Mouse (Mus musculus) heart, adult 9 months (tissue): ENCODE measurements around the gene Hectd1.

Experiments
- DNase-seq, 2 experiments: peaks; one replicate each; pipeline ENCODE4 v3.0.0; 2022; ENCODE audit warnings: low spot score in 2 of 2

The Hectd1 gene

DNA sequence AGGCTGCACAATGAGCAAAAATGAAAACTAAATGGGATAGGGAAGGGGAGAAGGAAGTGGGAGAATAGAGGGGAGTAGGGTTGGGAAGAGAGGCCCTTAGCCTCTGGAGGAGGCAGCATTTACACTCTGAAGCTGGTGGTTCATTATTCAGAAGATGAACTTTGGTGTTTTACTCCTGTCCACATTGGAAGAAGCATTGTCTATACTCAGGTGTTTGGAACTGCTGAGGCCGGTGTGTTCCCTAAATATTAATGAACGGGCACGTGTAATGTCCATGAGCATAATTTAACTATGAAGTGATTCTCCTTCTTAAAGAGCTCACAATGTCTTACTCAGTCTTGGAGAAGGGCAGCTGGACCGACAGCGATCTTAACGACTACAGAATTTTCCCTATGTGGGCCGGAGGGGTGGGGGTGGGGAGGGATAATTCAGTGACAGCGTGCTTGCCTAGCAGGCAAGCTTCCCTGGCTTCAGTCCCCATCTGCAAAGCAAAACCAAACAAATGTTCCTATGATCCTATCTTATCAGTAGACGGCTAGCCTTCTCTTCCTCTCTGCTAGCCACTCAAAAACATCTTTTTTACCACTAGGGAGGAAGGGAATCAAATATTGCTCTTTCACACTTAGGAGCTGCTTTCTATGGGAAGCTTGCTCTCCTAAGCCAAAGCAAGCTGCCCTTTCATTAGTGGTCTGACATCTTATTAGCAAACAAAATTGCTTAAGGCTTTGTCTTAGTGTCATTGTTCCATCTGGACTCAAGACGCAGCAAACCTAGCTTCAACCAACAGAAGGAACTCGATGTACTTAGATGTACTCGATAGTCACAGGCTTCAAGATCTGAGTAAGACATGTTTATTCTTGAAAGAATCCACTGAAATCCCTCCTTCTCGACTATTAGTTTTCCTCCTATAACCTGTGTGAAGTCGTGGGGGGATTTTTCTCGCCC, 14.5 kb upstream of the Hectd1 start:
- DNase-seq = no peak

- DNase-seq = no peak
Measured at GRCm38 (mm10) chr12:51842081-51842864, 12.9 kb upstream of the Hectd1 start.

DNA sequence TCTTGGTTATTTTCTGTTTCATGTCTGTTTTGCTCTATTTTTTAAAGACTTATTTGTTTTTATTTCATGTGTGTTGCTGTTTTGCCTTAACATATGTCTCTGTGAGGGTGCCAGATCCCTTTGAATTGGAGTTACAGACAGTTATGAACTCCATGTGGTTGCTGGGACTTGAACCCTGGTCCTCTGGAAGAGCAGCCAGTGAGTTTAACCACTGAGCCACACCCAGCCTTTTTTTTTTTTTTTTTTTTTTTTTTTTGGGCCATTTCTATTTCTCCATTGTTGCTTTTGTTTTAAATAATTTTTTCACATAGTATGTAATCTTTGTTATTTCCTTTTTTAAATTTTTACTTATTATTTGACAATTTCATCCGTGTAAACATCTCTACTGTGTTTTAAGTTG, 10.5 kb upstream of the Hectd1 start:
- no peak for DNase-seq

- no peak for DNase-seq
Measured at GRCm38 (mm10) chr12:51835219-51835618, 5.9 kb upstream of the Hectd1 start.

DNA sequence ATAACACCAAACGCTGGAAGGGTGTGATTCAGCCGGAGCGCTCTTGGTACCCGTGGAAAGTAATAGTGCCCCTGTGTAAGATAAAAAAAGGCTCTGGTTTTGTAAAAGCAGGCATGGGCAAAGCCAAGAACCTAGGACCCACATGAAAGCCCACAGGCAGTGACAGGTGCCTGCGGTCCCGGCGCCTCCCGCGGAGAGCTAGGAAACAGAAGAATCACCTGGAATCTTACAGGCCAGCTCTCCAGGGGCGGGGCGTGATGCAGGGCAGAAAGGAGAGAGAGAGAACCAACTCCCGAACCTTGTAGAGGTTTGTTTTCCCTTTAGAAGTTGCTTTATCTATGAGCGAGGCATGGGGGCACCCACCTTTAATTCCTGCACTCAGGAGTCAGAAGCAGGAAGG, 2.6 kb upstream of the Hectd1 start:
- no peak for DNase-seq

DNA sequence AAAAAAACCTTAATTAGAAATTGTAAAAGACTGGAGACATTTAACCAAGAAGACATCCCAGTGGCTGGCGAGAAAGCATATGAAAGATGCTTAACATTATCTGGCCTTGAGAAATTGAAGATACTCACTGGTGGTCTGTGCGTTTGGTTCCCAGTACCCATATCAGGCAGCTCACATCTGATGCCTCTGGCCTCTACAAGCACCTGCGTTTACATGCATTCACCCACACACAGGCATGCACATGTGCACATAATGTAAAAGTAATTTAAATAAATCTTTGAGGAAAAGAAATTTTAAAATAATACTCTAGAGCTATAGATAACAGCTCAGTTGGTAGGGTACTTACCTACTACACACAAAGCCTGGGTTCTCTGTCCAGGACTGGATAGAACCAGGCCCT, 2.0 kb upstream of the Hectd1 start:
- no peak for DNase-seq

DNA sequence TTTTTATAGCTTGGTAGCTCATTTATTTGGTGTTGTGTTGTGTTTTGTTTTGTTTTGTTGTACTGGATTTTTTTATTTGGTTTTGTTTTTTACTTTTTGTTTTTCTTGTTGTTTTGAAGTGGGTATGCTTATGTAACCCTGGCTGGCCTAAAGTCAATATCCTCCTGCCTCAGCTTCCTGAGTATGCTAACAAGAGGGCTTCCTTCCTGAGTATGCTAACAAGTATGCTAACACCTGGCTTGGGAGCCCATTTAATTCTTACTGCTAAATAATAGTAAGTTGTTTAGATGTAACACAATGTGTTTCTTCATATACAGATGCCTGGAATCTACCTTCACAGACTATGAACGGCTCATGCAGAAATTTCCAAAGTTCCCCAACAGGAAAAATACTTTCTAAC, 1.3 kb upstream of the Hectd1 start:
- no peak for DNase-seq

GRCm38 (mm10) chr12:51830077-51830402, 704 bp upstream of the Hectd1 start:
- DNase-seq = peak in 1 of 2 experiments; percentile 62

- DNase-seq = no peak
Measured at GRCm38 (mm10) chr12:51828716-51829289, 533 bp downstream of the Hectd1 start.

GRCm38 (mm10) chr12:51827958-51828650, 1.2 kb downstream of the Hectd1 start:
- no peak for DNase-seq

DNA sequence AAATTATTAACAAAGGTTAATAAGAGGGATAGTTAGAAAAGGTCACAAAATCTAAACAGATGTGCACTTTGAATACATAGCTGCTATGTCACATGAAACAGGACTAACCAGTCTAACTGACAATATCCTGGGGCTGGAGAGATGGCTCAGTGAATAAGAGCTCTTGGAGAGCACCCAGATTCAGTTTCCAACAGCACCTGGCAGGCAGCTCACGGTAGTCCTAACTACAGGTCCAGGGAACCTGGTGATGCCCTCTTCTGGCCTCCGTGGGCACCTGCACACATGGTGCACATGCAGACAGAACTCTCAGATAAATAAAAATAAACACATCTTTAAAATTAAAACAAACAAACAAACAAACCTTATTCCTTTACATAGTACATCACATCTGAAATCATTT, 4.0 kb downstream of the Hectd1 start:
- no peak for DNase-seq

- no peak for DNase-seq
Measured at GRCm38 (mm10) chr12:51823311-51823710, 6.0 kb downstream of the Hectd1 start.

GRCm38 (mm10) chr12:51822861-51823260, 6.5 kb downstream of the Hectd1 start:
- DNase-seq = no peak

DNA sequence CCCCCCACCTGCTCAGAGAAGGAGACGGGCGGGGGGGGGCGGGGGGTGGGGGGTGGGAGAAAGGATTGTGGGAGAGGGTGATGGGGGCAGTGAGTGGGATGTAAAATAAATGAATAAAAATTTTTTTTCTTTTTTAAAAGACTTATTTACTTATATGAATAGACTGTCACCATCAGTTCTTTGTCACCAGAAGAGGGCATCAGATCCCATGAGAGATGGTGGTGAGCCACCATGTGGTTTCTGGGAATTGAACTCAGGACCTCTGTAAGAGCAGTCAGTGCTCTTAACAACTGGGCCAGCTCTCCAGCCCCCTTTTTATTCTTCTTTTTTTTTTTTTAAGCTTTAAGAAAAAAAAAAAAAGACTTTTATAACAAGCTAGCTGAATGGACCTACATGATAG, 7.1 kb downstream of the Hectd1 start:
- no peak for DNase-seq

GRCm38 (mm10) chr12:51821256-51821655, 8.1 kb downstream of the Hectd1 start:
- DNase-seq = peak in 1 of 2 experiments; percentile 19

DNA sequence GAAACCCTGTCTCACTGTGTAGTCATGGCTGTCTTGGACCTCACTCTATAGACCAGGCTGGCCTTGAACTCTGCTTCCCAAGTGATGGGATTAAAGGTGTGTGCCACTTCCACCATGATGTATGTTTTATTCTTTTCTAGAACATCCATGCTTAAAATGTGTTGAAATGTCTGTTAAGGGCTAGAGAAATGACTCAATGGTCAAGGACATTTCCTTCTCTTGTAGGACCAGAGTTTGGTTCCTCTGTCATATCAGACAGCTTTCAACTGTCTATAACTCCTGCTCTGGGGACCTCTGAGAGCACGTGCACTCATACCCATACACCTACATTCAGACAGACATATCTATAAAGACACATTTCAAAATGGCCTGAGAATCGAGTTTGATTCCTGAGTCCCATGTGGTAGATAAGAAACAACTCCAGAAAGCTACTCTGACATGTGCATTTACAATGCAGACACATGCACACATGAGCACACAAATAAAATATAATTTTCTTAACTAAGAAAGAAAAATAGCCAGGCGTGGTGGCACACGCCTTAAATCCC, 9.3 kb downstream of the Hectd1 start:
- DNase-seq = no peak

DNA sequence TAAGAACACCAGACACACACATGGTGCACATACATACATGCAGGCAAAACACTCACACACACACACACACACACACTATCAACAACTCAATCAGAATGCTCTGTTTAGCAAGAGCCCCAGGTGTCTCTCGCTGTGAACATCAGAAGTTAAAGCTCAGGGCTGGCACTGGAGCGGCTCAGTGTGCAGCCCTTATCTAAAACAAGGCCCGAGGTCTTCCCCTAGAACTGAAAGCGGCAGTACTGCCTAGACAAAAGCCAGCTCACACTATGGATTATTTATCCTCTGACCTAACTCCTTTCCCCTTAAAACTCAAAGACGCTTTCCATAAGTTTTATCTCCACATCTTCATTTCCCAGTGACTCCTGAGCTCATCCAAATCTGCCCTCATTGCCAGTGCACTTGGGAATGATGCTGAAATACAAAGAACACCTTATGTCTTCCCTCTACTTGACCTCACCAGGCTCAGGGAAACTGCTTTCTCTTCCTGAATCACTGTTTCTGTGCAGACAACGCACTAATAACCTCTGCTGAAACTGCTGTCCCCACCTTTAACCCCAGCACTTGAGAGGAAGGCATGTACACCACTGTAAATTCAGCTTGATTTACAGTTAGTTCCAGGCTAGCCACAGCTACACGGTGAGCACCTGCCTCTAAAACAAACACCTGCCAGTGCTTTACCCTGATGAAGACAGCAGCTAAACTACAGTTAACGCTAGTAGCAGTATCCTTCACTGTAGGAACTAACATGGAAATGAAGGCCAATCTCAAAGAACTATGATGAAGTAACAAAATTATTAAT, 11.3 kb downstream of the Hectd1 start:
- no peak for DNase-seq

- DNase-seq = no peak
Measured at GRCm38 (mm10) chr12:51811388-51812140, 17.8 kb downstream of the Hectd1 start.

- DNase-seq = no peak
Measured at GRCm38 (mm10) chr12:51810564-51810963, 18.8 kb downstream of the Hectd1 start.

DNA sequence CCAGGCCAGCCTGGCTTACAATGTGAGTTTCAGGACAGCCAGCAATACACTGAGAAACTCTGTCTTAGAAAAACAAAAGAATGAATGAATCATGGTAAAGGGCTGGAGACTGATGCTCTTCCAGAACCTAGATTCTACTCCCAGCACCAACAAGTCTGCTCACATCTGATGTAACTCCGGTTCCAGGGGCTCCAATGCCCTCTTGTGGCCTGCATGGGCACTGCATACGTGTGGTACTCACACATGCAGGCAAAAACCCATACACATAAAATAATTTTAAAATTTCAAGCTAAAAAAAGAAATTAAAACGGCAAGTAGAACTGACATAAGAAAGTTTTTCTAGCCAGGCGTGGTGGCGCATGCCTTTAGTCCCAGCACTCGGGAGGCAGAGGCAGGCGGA, 44.5 kb downstream of the Hectd1 start:
- no peak for DNase-seq
